Mouse (Mus musculus) MEL (cell line): ENCODE results near the gene Pole4. TPM values are rescaled to one million over a fixed set of nuclear protein-coding genes. Genes with fewer than 3 reads are reported as not detected.
A peak's percentile ranks its signal among the peaks of the same experiment; 100 is the strongest.
"Not testable (repeated sequence)": the region's sequence is repeated elsewhere in the genome, so short reads cannot be mapped to it uniquely, and the experiment has no call there.

Source experiments
- DNase-seq: peaks from one replicate; pipeline ENCODE4 v3.0.0; 2011; ENCODE audit warnings: low read depth, low spot score
- H3K27ac ChIP-seq: 2 replicates; pipeline ENCODE4 v1.5.1; 2012; ENCODE audit warnings: low read depth, mild to moderate bottlenecking, control low read depth, low read length, moderate library complexity; ENCODE audit not compliant: control insufficient read depth
- H3K27me3 ChIP-seq, 2 experiments: fragments of 150-350 bp in 1 of 2; sonication (generic) in 1 of 2; 2 replicates each; pipeline ENCODE4 v1.6.1; 2012; ENCODE audit warnings: low read length in 2 of 2, mild to moderate bottlenecking in 2 of 2, improper control_type of control experiment in 1 of 2, moderate library complexity in 1 of 2; ENCODE audit not compliant: insufficient read depth in 2 of 2, control insufficient read depth in 1 of 2
- H3K36me3 ChIP-seq, 2 experiments: 2 replicates each; pipeline ENCODE4 v1.6.1; 2012 to 2014; ENCODE audit warnings: low read length in 2 of 2, improper control_type of control experiment in 1 of 2, inconsistent platforms in 1 of 2, mild to moderate bottlenecking in 1 of 2; ENCODE audit not compliant: insufficient read depth in 2 of 2, control insufficient read depth in 1 of 2
- H3K4me1 ChIP-seq, 2 experiments: fragments of 150-350 bp in 1 of 2; sonication (generic) in 1 of 2; 2 replicates each; pipeline ENCODE4 v1.6.1; 2012; ENCODE audit warnings: low read length in 2 of 2, improper control_type of control experiment in 1 of 2, mild to moderate bottlenecking in 1 of 2; ENCODE audit not compliant: insufficient read depth in 2 of 2, control insufficient read depth in 1 of 2
- H3K4me3 ChIP-seq, 2 experiments: fragments of 150-350 bp in 1 of 2; sonication (generic) in 1 of 2; 2 replicates each; pipeline ENCODE4 v1.5.1; 2012; ENCODE audit warnings: low read depth in 2 of 2, low read length in 2 of 2, mild to moderate bottlenecking in 2 of 2, moderate library complexity in 2 of 2, control low read depth in 1 of 2, improper control_type of control experiment in 1 of 2; ENCODE audit not compliant: control insufficient read depth in 1 of 2, insufficient read depth in 1 of 2
- H3K79me2 ChIP-seq: 2 replicates; pipeline ENCODE4 v1.6.1; 2012; ENCODE audit warnings: mild to moderate bottlenecking, low read length, moderate library complexity; ENCODE audit not compliant: control insufficient read depth, poor library complexity, insufficient read depth
- H3K9ac ChIP-seq: 2 replicates; pipeline ENCODE4 v1.6.1; 2012; ENCODE audit warnings: low read depth, mild to moderate bottlenecking, control low read depth, low read length, moderate library complexity; ENCODE audit not compliant: control insufficient read depth, poor library complexity, severe bottlenecking
- H3K9me3 ChIP-seq: fragments of 150-350 bp; sonication (generic); replicated peaks from 2 replicates; pipeline ENCODE4 v1.6.1; 2012; ENCODE audit warnings: mild to moderate bottlenecking, low read length, improper control_type of control experiment, moderate library complexity; ENCODE audit not compliant: insufficient read depth
- ELF1 ChIP-seq: IDR thresholded peaks from 2 replicates; pipeline ENCODE4 v1.6.1; 2014; ENCODE audit warnings: low read depth, mild to moderate bottlenecking, inconsistent platforms, low read length, improper control_type of control experiment, moderate library complexity
- EP300 ChIP-seq, 2 experiments: IDR thresholded peaks; 2 replicates each; pipeline ENCODE4 v1.6.1; 2011; ENCODE audit warnings: improper control_type of control experiment in 2 of 2, low read length in 2 of 2, low read depth in 1 of 2, mild to moderate bottlenecking in 1 of 2
- ETS1 ChIP-seq: IDR thresholded peaks from 2 replicates; pipeline ENCODE4 v1.6.1; 2012; ENCODE audit warnings: low read depth, mild to moderate bottlenecking, inconsistent platforms, low read length, improper control_type of control experiment, moderate library complexity
- GATA1 ChIP-seq: IDR thresholded peaks from 2 replicates; pipeline ENCODE4 v1.6.1; 2011; ENCODE audit warnings: low read depth, low read length, improper control_type of control experiment
- JUND ChIP-seq: IDR thresholded peaks from 2 replicates; pipeline ENCODE4 v1.6.1; 2011; ENCODE audit warnings: low read depth, mild to moderate bottlenecking, improper control_type of control experiment, low read length
- MAFK ChIP-seq: IDR thresholded peaks from 2 replicates; pipeline ENCODE4 v1.6.1; 2011; ENCODE audit warnings: low read depth, mild to moderate bottlenecking, low read length, improper control_type of control experiment, borderline replicate concordance
- NRF1 ChIP-seq: IDR thresholded peaks from 2 replicates; pipeline ENCODE4 v1.6.1; 2014; ENCODE audit warnings: low read depth, mild to moderate bottlenecking, inconsistent platforms, low read length, improper control_type of control experiment, moderate library complexity; ENCODE audit not compliant: poor library complexity, insufficient read depth, severe bottlenecking
- POLR2A ChIP-seq, 2 experiments: IDR thresholded peaks; 2 replicates each; pipeline ENCODE4 v1.6.1; 2011 to 2012; ENCODE audit warnings: low read length in 2 of 2, mild to moderate bottlenecking in 2 of 2, control low read depth in 1 of 2, improper control_type of control experiment in 1 of 2, low read depth in 1 of 2, moderate library complexity in 1 of 2; ENCODE audit not compliant: control insufficient read depth in 1 of 2, insufficient read depth in 1 of 2, poor library complexity in 1 of 2
- SMC3 ChIP-seq: IDR thresholded peaks from 2 replicates; pipeline ENCODE4 v1.6.1; 2011; ENCODE audit warnings: low read depth, low read length, improper control_type of control experiment
- TBP ChIP-seq: IDR thresholded peaks from 2 replicates; pipeline ENCODE4 v1.8.0; 2011; ENCODE audit warnings: low read depth, low read length, improper control_type of control experiment
- UBTF ChIP-seq: IDR thresholded peaks from 2 replicates; pipeline ENCODE4 v1.6.1; 2012; ENCODE audit warnings: low read depth, mild to moderate bottlenecking, inconsistent platforms, low read length, improper control_type of control experiment, moderate library complexity, borderline replicate concordance; ENCODE audit not compliant: insufficient read depth
- USF1 ChIP-seq: IDR thresholded peaks from 2 replicates; pipeline ENCODE4 v1.6.1; 2014; ENCODE audit warnings: low read depth, mild to moderate bottlenecking, inconsistent platforms, low read length, improper control_type of control experiment, moderate library complexity
- ZMIZ1 ChIP-seq: IDR thresholded peaks from 2 replicates; pipeline ENCODE4 v1.6.1; 2012; ENCODE audit warnings: low read depth, mild to moderate bottlenecking, inconsistent platforms, low read length, improper control_type of control experiment, moderate library complexity
- polyA plus RNA-seq, 2 experiments: library from polyadenylated mRNA; stranded (reverse) in 1 of 2; unstranded in 1 of 2; fragments of >175 nt in 1 of 2; fragments of >200 nt in 1 of 2; gene quantifications; 2 replicates each; pipeline versions ENCODE4 v1.2.1 to v1.2.4; 2012; ENCODE audit warnings: low replicate concordance in 2 of 2, low read depth in 1 of 2; ENCODE audit not compliant: insufficient read length in 2 of 2, insufficient read depth in 1 of 2, missing spikeins in 1 of 2
- total RNA-seq: library from RNA; depleted of rRNA; stranded (reverse); fragments of 300-350 nt; gene quantifications from 2 replicates; pipeline ENCODE4 v1.2.3, GENCODE M21; 2012

Pole4 gene
- total and polyA plus RNA-seq, 3 experiments: 67.2 to 76.7 TPM; not detected in 1

GRCm38 (mm10) chr6:82684136-82684535 is 21.0 kb downstream of the Pole4 start:
- no peaks in the 10 kb centered on the region for H3K79me2 ChIP-seq
- H3K36me3 ChIP-seq: peaks cover 0 to 2% of the 10 kb centered on the region in 2 experiments; a peak in 2 of 4 replicates
- no peak overlapping the region for H3K27ac ChIP-seq
- DNase-seq: no peak
- H3K4me3 ChIP-seq: no peak overlapping the region
- peaks cover 0 to 7% of the 10 kb centered on the region in 2 experiments; a peak in 2 of 4 replicates for H3K4me1 ChIP-seq
- TF ChIP-seq TBP (no peak), POLR2A (IDR thresholded peaks at IDR 0.05; ENCODE audit: control insufficient read depth in 1 of 2, insufficient read depth in 1 of 2, low read depth in 1 of 2, low read length in 2 of 2, poor library complexity in 1 of 2) (no peak), EP300 (IDR thresholded peaks at IDR 0.05; ENCODE audit: low read depth in 1 of 2, low read length in 2 of 2) (no peak), NRF1 (no peak), ZMIZ1 (no peak), SMC3 (no peak), USF1 (no peak), MAFK (no peak), GATA1 (no peak), ELF1 (no peak), JUND (no peak), ETS1 (no peak), UBTF (no peak)
- TF ChIP-seq, all 39 proteins: peak for 0
- Histone ChIP-seq H3K9ac (no peak overlapping the region), H3K27me3 (no peaks in the 10 kb centered on the region), H3K9me3 (no peaks in the 10 kb centered on the region)

- H3K27ac ChIP-seq, H3K4me3 ChIP-seq, H3K9me3 ChIP-seq, H3K4me1 ChIP-seq, H3K9ac ChIP-seq, H3K79me2 ChIP-seq, H3K36me3 ChIP-seq, H3K27me3 ChIP-seq: not testable (repeated sequence)
- DNase-seq: peak; percentile 26
These were observed 25.9 kb downstream of the Pole4 start for GRCm38 (mm10) chr6:82679286-82679685.

GRCm38 (mm10) chr6:82677629-82678028 is 27.5 kb downstream of the Pole4 start:
- H3K36me3 ChIP-seq, H3K27ac ChIP-seq, H3K79me2 ChIP-seq, H3K4me3 ChIP-seq, DNase-seq, H3K9me3 ChIP-seq, H3K9ac ChIP-seq, H3K4me1 ChIP-seq, H3K27me3 ChIP-seq: not testable (repeated sequence)
